Comparison of ENCODE assay signal across 1 mouse cellular context in the genomic region with DNA sequence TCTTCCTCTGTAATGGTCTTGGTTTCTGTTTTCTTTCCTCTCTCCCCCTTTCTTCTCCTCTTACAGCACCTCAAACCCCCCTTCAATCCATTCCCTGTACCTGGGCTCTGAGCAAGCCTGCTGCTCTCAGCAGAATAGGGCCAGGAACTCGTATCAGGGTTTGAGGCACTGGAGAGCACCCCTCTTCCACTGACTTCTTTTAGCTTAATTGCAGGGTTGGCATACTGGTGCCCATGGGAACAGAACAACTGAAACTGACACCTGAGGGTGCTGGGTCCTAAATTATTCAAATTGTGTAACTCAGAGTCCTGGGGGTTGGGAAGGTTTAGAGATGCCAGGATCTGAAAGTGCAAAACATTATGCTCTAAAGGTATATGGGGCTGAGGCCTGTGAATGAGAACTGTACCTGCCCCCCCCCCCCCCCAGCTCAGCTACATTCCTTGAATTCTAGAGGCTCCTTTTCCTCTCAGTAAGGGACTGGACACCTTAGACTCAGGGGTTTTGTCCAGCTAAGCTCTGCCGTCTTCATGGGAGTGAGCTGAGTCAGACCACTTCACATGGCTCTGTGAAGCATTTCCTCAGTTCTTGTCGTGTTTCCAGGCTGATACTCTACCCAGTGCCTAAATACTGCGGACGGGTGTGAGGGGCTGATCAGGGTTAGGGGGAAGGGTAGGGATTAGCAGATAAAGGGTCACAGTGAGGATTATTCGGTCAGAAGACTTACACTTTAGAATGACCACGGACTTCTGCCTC.
TF ChIP-seq lines count a peak whose summit lies in the region.

TSS of gene Chrna10 (minus strand) at position 250 of the 753 bp plus-strand sequence.

TF ChIP-seq in myocyte, 11 proteins besides CTCF, POLR2A, EP300 and RAD21:
- TF ChIP-seq E2F4 (IDR thresholded peaks at IDR 0.05; ENCODE audit: insufficient read depth): no peak
- peak; percentile 18 for TF ChIP-seq POLR2AphosphoS2 (IDR thresholded peaks at IDR 0.05; ENCODE audit: insufficient read length, low read depth)
